Mouse (Mus musculus) embryo, embryonic 10.5 days (tissue): ENCODE measurements around the gene Aim2.

ENCODE experiments used
- DNase-seq: peaks from one replicate; pipeline ENCODE4 v3.0.0-alpha.2; 2015; ENCODE audit warnings: low spot score

Gene Aim2

DNA sequence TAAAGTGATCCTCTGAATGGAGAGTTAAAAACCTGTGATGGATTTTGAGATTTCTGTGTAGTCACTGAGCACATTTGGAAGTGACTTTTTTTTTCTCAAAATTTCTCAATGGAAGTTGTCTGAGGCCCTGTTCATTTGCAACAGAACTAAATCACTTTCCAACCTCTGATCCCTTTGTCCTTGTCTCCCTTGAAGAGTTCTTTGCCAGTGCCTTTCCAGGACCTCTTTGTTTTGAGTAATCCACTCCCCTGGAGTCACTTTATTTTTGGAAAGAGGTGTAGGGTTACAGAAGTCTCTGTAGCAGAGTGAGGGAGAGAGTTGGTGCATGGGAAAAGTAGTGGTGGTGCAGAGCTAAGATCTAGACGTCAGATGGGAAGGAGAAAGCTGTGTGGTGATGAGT is 2.2 kb upstream of the Aim2 start:
- DNase-seq: peak; percentile 18

- DNase-seq: no peak
Observed at GRCm38 (mm10) chr1:173349192-173349591, 1.5 kb upstream of the Aim2 start.

- peak; percentile 92 for DNase-seq
Observed at GRCm38 (mm10) chr1:173349946-173350345, 733 bp upstream of the Aim2 start.

DNA sequence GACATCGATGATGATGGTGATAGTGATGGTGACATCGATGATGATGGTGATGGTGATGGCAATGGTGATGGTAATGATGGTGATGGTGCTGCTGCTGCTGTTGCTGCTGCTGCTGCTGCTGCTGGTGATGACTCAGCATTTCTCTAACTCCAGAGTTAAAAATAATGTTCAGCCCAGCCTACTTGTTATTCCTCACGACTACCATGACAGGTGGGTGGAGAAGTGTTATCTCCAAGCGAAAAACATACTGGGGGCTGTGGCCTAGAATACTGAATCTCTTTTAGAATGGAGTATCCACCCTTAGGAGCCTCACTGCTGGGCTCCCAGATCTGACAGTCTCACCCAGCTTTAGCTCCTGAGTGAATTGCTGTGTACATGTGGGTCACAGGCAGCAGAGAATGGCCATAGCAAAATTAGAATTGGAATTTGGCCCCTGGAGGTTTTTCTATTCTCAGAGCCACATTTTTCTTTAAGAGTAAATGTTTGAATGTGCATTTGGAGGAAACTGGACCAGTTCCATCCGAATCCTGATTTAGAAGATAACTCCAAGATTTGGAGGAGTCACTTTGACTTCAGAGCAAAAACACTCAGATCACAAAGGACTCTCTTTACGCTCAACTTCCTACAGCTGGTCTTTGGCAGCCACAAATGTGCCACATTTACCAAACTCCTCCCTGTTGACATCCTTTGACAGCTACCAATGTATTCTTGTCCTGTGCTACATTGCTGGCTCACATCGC is 4.6 kb downstream of the Aim2 start:
- no peak for DNase-seq

- peak; percentile 34 for DNase-seq
Observed at GRCm38 (mm10) chr1:173356699-173357098, 6.0 kb downstream of the Aim2 start.

DNA sequence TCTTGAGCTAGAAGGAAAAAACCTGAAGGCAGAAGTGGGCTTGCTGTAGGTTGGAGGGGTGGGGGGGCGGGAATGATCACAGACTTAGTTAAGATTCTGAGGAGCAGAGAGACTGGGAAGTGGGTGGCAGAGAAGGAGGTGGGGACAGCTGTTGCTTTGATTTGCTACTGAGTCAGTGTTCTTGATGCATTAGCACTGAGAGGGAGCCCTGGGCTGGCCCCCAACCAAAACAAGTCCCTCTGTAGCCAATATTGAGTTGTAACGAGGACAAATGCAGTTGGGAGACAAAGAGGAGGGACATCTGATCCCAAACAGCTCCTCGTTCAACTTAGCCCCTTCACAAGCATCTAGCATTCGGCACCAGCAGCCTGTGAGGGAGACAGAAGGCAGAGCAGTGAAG is 7.1 kb downstream of the Aim2 start:
- DNase-seq: no peak

DNA sequence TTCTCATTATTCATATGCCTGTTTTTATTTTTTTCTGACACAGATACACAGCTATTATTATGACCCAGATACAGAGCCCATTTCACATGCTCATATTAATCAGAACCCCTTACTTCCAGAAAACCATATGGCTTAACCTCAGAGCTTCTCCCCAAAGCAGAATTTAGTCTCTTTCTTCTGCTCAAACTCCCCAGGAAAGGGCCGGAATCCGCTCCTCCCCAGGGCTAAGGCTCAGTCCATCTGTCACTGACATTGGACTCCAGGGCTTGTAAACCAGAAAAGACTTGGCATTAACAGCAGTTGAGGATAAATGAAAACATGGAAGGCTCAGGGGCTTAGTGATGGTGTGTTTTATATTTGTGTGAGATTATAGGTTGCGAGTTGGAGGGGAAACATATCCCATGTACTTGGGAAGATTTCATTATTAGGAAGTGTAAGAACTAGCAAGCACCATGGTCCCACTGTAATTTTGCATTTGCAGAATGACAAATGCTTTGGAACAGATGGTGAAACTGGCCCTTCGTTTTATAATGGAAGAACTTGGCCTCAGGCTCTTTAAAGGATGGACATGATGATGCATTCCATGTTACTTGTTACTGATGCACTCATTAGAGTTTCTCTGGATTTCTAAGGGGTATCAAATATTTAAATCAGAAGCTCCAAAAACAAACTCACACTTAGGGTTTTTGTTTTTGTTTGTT is 9.1 kb downstream of the Aim2 start:
- DNase-seq: no peak

DNA sequence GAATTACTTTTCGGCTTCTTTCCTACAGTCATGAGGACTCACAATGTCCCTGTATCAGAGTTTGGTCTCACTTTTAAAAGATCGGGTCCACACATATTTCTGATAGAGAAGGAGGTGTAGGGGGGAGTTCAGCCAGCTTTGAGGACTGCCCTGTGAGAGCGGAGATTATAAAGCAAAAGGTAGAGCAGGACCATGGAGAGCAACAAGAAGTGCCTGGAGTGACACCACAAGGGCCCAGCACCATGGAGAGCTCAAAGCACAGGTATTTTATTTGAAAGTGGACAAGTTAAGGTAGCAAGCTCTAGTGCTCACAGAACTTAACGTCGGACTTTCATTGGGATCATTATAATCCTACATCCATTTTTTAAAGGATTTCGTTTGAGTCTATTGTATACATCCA is 11.0 kb downstream of the Aim2 start:
- DNase-seq: peak; percentile 82

- no peak for DNase-seq
Observed at GRCm38 (mm10) chr1:173363436-173363835, 12.8 kb downstream of the Aim2 start.

GRCm38 (mm10) chr1:173364125-173364800 is 13.6 kb downstream of the Aim2 start:
- no peak for DNase-seq

DNA sequence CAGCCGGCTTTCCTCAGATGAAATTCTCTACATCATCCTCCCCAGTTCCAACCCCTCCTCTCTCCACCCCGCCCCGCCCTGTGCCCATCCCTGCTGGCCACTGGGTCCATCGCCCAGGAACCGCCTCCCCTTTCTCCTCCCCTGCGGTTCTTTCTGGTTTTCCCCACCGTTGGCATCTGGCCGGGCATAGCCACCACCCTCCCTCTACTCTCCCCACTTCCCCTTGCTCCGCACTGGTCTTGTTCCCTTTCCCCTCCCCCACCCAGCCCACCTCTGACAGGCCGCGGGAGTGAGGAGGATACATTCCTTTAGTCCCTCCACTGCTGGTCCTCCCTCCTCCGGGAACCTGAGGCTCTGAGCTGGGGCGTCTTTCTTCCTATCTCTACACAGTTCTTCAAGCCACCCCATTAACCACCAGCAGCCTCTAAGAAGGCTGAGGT is 15.3 kb downstream of the Aim2 start:
- DNase-seq: peak; percentile 44

- peak; percentile 45 for DNase-seq
Observed at GRCm38 (mm10) chr1:173366701-173367355, 16.1 kb downstream of the Aim2 start.

GRCm38 (mm10) chr1:173367356-173368046 is 16.8 kb downstream of the Aim2 start, which contains the start of gene Cadm3:
Cadm3 (minus strand) TSS chr1:173367695.
- DNase-seq: peak; percentile 71

DNA sequence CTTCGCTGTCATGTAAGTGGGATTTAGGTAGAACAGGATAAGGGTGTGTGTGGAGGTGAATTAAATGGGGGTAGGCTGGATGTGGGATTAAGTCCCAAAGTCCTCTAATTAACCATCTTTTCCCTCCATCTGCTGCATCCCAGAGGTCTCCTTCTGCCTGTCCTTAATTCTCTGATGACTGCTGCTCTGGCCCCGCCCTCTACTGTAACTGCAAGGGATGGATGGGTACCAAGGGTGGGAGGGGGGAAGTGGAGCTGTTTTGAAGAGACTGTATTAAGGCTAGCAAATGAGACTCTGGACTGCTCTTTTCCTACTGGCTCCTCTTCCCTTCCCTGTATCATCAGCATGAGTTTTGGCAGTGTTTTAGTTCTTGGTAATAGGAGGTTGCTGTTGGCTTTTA is 18.9 kb downstream of the Aim2 start:
- no peak for DNase-seq

- DNase-seq: no peak
Observed at GRCm38 (mm10) chr1:173370456-173370855, 19.8 kb downstream of the Aim2 start.

DNA sequence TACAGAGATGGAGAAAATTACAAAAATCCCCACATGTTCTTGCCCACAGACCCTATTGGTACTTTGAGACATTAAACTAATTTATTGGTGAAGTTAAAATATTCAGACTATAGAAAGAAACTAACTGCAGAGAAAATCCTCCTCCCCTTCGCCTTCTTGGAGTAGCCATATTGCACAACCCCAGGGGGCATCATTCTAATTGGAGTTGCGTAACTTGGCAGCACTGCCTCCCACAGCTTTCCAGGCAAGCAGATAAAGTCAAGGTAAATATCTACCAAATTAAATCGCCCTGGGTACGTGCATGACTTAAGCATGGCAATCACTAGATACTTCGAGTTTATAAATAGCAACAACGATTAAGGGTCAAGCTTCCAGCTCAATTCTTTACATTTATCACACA is 20.9 kb downstream of the Aim2 start:
- DNase-seq: no peak

- DNase-seq: no peak
Observed at GRCm38 (mm10) chr1:173374020-173374419, 23.3 kb downstream of the Aim2 start.

DNA sequence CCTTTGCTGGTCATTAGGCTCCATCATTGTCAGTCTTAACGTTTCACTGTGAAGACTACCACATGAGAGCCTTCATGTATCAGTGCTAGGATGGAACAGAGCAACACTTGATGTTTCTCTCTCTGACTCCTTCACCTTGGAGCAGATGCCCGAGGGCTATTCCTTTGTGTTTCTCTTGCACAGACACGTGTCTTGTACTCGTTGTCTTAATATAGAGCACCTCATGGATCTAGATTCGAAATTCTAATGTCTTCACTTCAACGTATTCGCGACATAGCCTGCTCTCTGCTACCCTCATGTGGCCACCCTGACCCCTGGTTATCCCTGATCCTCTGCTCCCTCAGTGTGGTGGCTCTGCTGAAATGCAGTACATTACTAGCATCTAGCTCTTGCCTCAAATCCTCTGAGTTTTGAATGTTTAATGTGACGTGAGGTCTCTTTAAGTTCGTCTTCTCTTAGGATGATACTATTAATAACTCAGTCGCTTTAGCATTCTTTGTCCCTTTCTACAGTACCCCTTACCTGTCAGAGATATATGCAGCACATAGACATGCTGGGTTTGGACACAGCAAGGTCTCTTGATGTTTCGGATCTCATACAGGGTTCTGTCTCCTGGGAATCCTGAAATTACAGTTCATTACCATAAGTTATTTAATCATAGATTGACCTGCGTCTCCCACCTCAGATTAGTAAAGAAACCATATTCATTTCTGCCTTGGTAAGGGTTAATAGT is 26.9 kb downstream of the Aim2 start:
- peak; percentile 76 for DNase-seq

GRCm38 (mm10) chr1:173381436-173381835 is 30.8 kb downstream of the Aim2 start:
- no peak for DNase-seq

DNA sequence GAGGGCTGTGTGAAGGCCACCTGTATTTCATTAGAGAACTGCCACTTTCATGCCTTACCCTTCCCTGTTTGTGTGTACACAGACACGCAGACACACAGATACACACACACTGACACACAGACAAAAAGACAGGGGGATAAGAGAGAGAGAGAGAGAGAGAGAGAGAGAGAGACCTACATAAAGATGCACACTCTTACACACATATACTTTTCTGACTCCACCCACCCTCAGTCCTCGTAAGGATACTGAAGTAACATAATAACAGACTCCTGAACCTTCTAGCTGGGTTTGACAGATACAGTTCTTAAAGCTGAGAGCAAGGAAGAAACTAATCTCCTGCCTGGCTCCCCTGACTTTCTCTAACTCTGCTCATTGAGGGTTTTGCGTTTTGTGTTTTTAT is 38.8 kb downstream of the Aim2 start:
- DNase-seq: no peak

DNA sequence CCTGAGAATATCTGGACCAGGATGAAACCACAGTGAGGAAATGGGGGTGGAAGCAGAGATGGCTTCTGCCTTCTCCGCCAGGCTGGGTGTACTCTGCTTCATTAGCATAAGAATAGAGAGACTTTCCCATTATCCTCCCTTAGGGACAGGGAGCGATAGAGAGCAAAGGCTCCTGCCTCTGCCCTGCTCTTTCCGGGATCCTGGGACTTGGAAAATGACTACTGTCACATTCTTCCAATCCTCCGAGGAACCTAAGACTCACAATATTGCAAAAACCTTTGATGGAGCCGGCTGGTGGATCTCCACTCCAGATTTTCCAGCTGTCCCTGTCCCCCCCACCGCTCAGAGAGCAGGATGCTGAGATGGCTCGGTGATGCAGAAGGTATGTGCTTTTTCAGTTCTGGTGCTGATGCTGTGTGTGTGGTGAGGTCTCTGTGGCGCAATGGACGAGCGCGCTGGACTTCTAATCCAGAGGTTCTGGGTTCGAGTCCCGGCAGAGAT is 39.3 kb downstream of the Aim2 start:
- peak; percentile 74 for DNase-seq
